Mouse (Mus musculus) MEL (cell line): ENCODE results near the gene Batf2. TPM values are rescaled to one million over a fixed set of nuclear protein-coding genes. Genes with fewer than 3 reads are reported as not detected.

Experiments used
- DNase-seq: peaks from one replicate; pipeline ENCODE4 v3.0.0; 2011; ENCODE audit warnings: low read depth, low spot score
- H3K27ac ChIP-seq: 2 replicates; pipeline ENCODE4 v1.5.1; 2012; ENCODE audit warnings: low read depth, mild to moderate bottlenecking, control low read depth, low read length, moderate library complexity; ENCODE audit not compliant: control insufficient read depth
- H3K27me3 ChIP-seq, 2 experiments: fragments of 150-350 bp in 1 of 2; sonication (generic) in 1 of 2; 2 replicates each; pipeline ENCODE4 v1.6.1; 2012; ENCODE audit warnings: low read length in 2 of 2, mild to moderate bottlenecking in 2 of 2, improper control_type of control experiment in 1 of 2, moderate library complexity in 1 of 2; ENCODE audit not compliant: insufficient read depth in 2 of 2, control insufficient read depth in 1 of 2
- H3K36me3 ChIP-seq, 2 experiments: 2 replicates each; pipeline ENCODE4 v1.6.1; 2012 to 2014; ENCODE audit warnings: low read length in 2 of 2, improper control_type of control experiment in 1 of 2, inconsistent platforms in 1 of 2, mild to moderate bottlenecking in 1 of 2; ENCODE audit not compliant: insufficient read depth in 2 of 2, control insufficient read depth in 1 of 2
- H3K4me1 ChIP-seq, 2 experiments: fragments of 150-350 bp in 1 of 2; sonication (generic) in 1 of 2; 2 replicates each; pipeline ENCODE4 v1.6.1; 2012; ENCODE audit warnings: low read length in 2 of 2, improper control_type of control experiment in 1 of 2, mild to moderate bottlenecking in 1 of 2; ENCODE audit not compliant: insufficient read depth in 2 of 2, control insufficient read depth in 1 of 2
- H3K4me3 ChIP-seq, 2 experiments: fragments of 150-350 bp in 1 of 2; sonication (generic) in 1 of 2; 2 replicates each; pipeline ENCODE4 v1.5.1; 2012; ENCODE audit warnings: low read depth in 2 of 2, low read length in 2 of 2, mild to moderate bottlenecking in 2 of 2, moderate library complexity in 2 of 2, control low read depth in 1 of 2, improper control_type of control experiment in 1 of 2; ENCODE audit not compliant: control insufficient read depth in 1 of 2, insufficient read depth in 1 of 2
- H3K79me2 ChIP-seq: 2 replicates; pipeline ENCODE4 v1.6.1; 2012; ENCODE audit warnings: mild to moderate bottlenecking, low read length, moderate library complexity; ENCODE audit not compliant: control insufficient read depth, poor library complexity, insufficient read depth
- H3K9ac ChIP-seq: 2 replicates; pipeline ENCODE4 v1.6.1; 2012; ENCODE audit warnings: low read depth, mild to moderate bottlenecking, control low read depth, low read length, moderate library complexity; ENCODE audit not compliant: control insufficient read depth, poor library complexity, severe bottlenecking
- H3K9me3 ChIP-seq: fragments of 150-350 bp; sonication (generic); replicated peaks from 2 replicates; pipeline ENCODE4 v1.6.1; 2012; ENCODE audit warnings: mild to moderate bottlenecking, low read length, improper control_type of control experiment, moderate library complexity; ENCODE audit not compliant: insufficient read depth
- BHLHE40 ChIP-seq: IDR thresholded peaks from 2 replicates; pipeline ENCODE4 v1.6.1; 2012; ENCODE audit warnings: low read depth, mild to moderate bottlenecking, inconsistent platforms, low read length, improper control_type of control experiment, borderline replicate concordance
- GATA1 ChIP-seq: IDR thresholded peaks from 2 replicates; pipeline ENCODE4 v1.6.1; 2011; ENCODE audit warnings: low read depth, low read length, improper control_type of control experiment
- JUND ChIP-seq: IDR thresholded peaks from 2 replicates; pipeline ENCODE4 v1.6.1; 2011; ENCODE audit warnings: low read depth, mild to moderate bottlenecking, improper control_type of control experiment, low read length
- KAT2A ChIP-seq: conservative IDR thresholded peaks from 2 replicates; pipeline ENCODE4 v1.6.1; 2012; ENCODE audit warnings: low read depth, low read length, improper control_type of control experiment, inconsistent platforms
- MAFK ChIP-seq: IDR thresholded peaks from 2 replicates; pipeline ENCODE4 v1.6.1; 2011; ENCODE audit warnings: low read depth, mild to moderate bottlenecking, low read length, improper control_type of control experiment, borderline replicate concordance
- MAX ChIP-seq: IDR thresholded peaks from 2 replicates; pipeline ENCODE4 v1.6.1; 2011; ENCODE audit warnings: low read length, improper control_type of control experiment
- MXI1 ChIP-seq: IDR thresholded peaks from 2 replicates; pipeline ENCODE4 v1.6.1; 2011; ENCODE audit warnings: mild to moderate bottlenecking, low read depth, low read length, improper control_type of control experiment
- MYB ChIP-seq: IDR thresholded peaks from 2 replicates; pipeline ENCODE4 v1.6.1; 2011; ENCODE audit warnings: mild to moderate bottlenecking, low read depth, low read length, improper control_type of control experiment
- MYC ChIP-seq: IDR thresholded peaks from 2 replicates; pipeline ENCODE4 v1.6.1; 2011; ENCODE audit warnings: low read depth, mild to moderate bottlenecking, low read length, improper control_type of control experiment, moderate library complexity
- NELFE ChIP-seq: IDR thresholded peaks from 2 replicates; pipeline ENCODE4 v1.6.1; 2011; ENCODE audit warnings: low read depth, low read length, improper control_type of control experiment
- NRF1 ChIP-seq: IDR thresholded peaks from 2 replicates; pipeline ENCODE4 v1.6.1; 2014; ENCODE audit warnings: low read depth, mild to moderate bottlenecking, inconsistent platforms, low read length, improper control_type of control experiment, moderate library complexity; ENCODE audit not compliant: poor library complexity, insufficient read depth, severe bottlenecking
- POLR2AphosphoS2 ChIP-seq: IDR thresholded peaks from 2 replicates; pipeline ENCODE4 v1.6.1; 2011; ENCODE audit warnings: low read length, improper control_type of control experiment
- POLR2AphosphoS5 ChIP-seq: IDR thresholded peaks from 2 replicates; pipeline ENCODE4 v1.6.1; 2012; ENCODE audit warnings: low read depth, borderline replicate concordance, mild to moderate bottlenecking, inconsistent platforms, low read length, moderate library complexity, mixed read lengths
- RAD21 ChIP-seq: IDR thresholded peaks from 2 replicates; pipeline ENCODE4 v1.6.1; 2011; ENCODE audit warnings: mild to moderate bottlenecking, low read depth, low read length, improper control_type of control experiment
- RCOR1 ChIP-seq: IDR thresholded peaks from 2 replicates; pipeline ENCODE4 v1.6.1; 2012; ENCODE audit warnings: low read depth, mild to moderate bottlenecking, inconsistent platforms, low read length, improper control_type of control experiment
- SIN3A ChIP-seq: IDR thresholded peaks from 2 replicates; pipeline ENCODE4 v1.6.1; 2012; ENCODE audit warnings: low read length, improper control_type of control experiment, inconsistent platforms
- TBP ChIP-seq: IDR thresholded peaks from 2 replicates; pipeline ENCODE4 v1.8.0; 2011; ENCODE audit warnings: low read depth, low read length, improper control_type of control experiment
- USF1 ChIP-seq: IDR thresholded peaks from 2 replicates; pipeline ENCODE4 v1.6.1; 2014; ENCODE audit warnings: low read depth, mild to moderate bottlenecking, inconsistent platforms, low read length, improper control_type of control experiment, moderate library complexity
- USF2 ChIP-seq, 2 experiments: IDR thresholded peaks; 2 replicates each; pipeline ENCODE4 v1.6.1; 2011 to 2012; ENCODE audit warnings: improper control_type of control experiment in 2 of 2, low read length in 2 of 2, borderline replicate concordance in 1 of 2, inconsistent platforms in 1 of 2, low read depth in 1 of 2, mild to moderate bottlenecking in 1 of 2; ENCODE audit not compliant: insufficient read depth in 1 of 2
- ZC3H11A ChIP-seq: IDR thresholded peaks from 2 replicates; pipeline ENCODE4 v1.6.1; 2012; ENCODE audit warnings: low read depth, mild to moderate bottlenecking, inconsistent platforms, low read length, improper control_type of control experiment
- ZMIZ1 ChIP-seq: IDR thresholded peaks from 2 replicates; pipeline ENCODE4 v1.6.1; 2012; ENCODE audit warnings: low read depth, mild to moderate bottlenecking, inconsistent platforms, low read length, improper control_type of control experiment, moderate library complexity
- ZNF384 ChIP-seq: IDR thresholded peaks from 2 replicates; pipeline ENCODE4 v1.6.1; 2012; ENCODE audit warnings: low read depth, mild to moderate bottlenecking, inconsistent platforms, low read length, improper control_type of control experiment
- polyA plus RNA-seq, 2 experiments: library from polyadenylated mRNA; stranded (reverse) in 1 of 2; unstranded in 1 of 2; fragments of >175 nt in 1 of 2; fragments of >200 nt in 1 of 2; gene quantifications; 2 replicates each; pipeline versions ENCODE4 v1.2.1 to v1.2.4; 2012; ENCODE audit warnings: low replicate concordance in 2 of 2, low read depth in 1 of 2; ENCODE audit not compliant: insufficient read length in 2 of 2, insufficient read depth in 1 of 2, missing spikeins in 1 of 2
- total RNA-seq: library from RNA; depleted of rRNA; stranded (reverse); fragments of 300-350 nt; gene quantifications from 2 replicates; pipeline ENCODE4 v1.2.3, GENCODE M21; 2012

The Batf2 gene
- total and polyA plus RNA-seq, 3 experiments, result 0.19 to 0.60 TPM; not detected in 1

DNA sequence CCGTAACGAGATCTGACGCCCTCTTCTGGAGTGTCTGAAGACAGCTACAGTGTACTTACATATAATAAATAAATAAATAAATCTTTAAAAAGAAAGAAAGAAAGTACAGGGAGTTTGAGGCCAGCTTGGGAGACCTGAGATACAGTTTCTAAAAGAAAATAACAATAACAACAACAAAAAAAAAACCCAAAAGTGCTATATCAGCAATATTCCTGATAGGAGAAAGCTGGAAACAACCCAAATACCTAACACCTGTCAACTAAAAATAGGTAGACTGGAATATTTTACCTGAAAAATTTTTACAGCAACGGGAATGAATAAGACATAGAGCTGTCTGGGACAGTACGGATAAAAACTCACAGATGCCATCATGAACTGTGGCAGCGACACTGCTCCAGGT is 38.0 kb downstream of the Batf2 start:
- Histone ChIP-seq H3K4me3 (no peak overlapping the region), H3K9ac (no peak overlapping the region)
- no peak for TF ChIP-seq MYB
- TF ChIP-seq USF1, result no peak
- no peak for TF ChIP-seq RCOR1
- TF ChIP-seq POLR2AphosphoS5, result no peak
- no peak for TF ChIP-seq MAFK
- TF ChIP-seq TBP, result no peak
- TF ChIP-seq KAT2A, result no peak
- no peak for TF ChIP-seq GATA1
- TF ChIP-seq ZC3H11A, result no peak
- no peak for TF ChIP-seq ZMIZ1
- no peak for TF ChIP-seq NELFE

DNA sequence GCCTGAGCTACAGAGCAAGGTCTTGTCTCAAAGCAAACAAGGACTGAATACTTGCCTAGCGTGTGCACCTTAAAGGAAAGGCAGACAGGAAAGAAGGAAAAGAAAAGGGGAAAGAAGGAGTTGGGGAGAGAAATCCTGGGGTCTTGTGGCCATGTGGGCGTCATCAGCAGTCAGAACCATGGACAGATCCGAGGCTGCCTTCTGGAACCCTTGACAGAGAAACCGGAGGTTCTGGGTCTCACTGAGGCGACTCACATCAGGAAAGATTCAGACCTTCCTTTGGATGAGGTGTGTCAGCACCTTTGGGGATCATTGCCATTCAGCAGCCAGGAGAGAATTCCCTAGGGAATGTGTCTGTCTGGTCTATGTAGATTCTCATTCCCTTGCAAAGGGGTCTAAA is 40.8 kb downstream of the Batf2 start:
- Histone ChIP-seq H3K79me2 (no peaks in the 10 kb centered on the region), H3K9me3 (no peaks in the 10 kb centered on the region), H3K36me3 (no peaks in the 10 kb centered on the region), H3K9ac (no peak overlapping the region), H3K4me1 (no peaks in the 10 kb centered on the region), H3K27ac (no peak overlapping the region), H3K4me3 (no peak overlapping the region)
- DNase-seq, result peak; percentile 62
- 0 out of 2 replicates have a peak, but pooled peaks have one; percentile 14 for TF ChIP-seq MAX
- peak; percentile 61; the same call in 1 of the 2 replicates for TF ChIP-seq SIN3A
- no peak for TF ChIP-seq MAFK
- TF ChIP-seq MXI1, result peak; percentile 83
- no peak for TF ChIP-seq POLR2AphosphoS5
- no peak for TF ChIP-seq NRF1
- TF ChIP-seq, all 39 proteins: peak for 3
- H3K27me3 ChIP-seq, result peaks cover 0 to 2% of the 10 kb centered on the region in 2 experiments; a peak in 2 of 4 replicates

More for the DNA sequence above, 38.0 kb downstream of the Batf2 start:
- no peak for DNase-seq
- H3K79me2 ChIP-seq, result no peaks in the 10 kb centered on the region
- H3K27ac ChIP-seq, result no peak overlapping the region
- H3K36me3 ChIP-seq, result no peaks in the 10 kb centered on the region
- H3K27me3 ChIP-seq, result peaks cover 0 to 2% of the 10 kb centered on the region in 2 experiments; a peak in 3 of 4 replicates
- no peaks in the 10 kb centered on the region for H3K4me1 ChIP-seq
- H3K9me3 ChIP-seq, result no peaks in the 10 kb centered on the region

GRCm38 (mm10) chr19:6182534-6182933 is 41.8 kb downstream of the Batf2 start:
- DNase-seq, result peak; percentile 20
- Histone ChIP-seq H3K27me3 (peaks cover 0 to 2% of the 10 kb centered on the region in 2 experiments; a peak in 2 of 4 replicates), H3K4me3 (no peak overlapping the region), H3K79me2 (no peaks in the 10 kb centered on the region), H3K9me3 (no peaks in the 10 kb centered on the region), H3K27ac (no peak overlapping the region), H3K4me1 (no peaks in the 10 kb centered on the region), H3K9ac (no peak overlapping the region), H3K36me3 (no peaks in the 10 kb centered on the region)
- TF ChIP-seq BHLHE40, result no peak
- TF ChIP-seq JUND, result no peak
- TF ChIP-seq RAD21, result no peak
- TF ChIP-seq USF1, result no peak
- no peak for TF ChIP-seq MYC
- TF ChIP-seq ZNF384, result no peak
- no peak for TF ChIP-seq MAX
- no peak for TF ChIP-seq USF2 (IDR thresholded peaks at IDR 0.05; ENCODE audit: borderline replicate concordance in 1 of 2, insufficient read depth in 1 of 2, low read depth in 1 of 2, low read length in 2 of 2)
- no peak for TF ChIP-seq POLR2AphosphoS2
- no peak for TF ChIP-seq NELFE
- no peak for TF ChIP-seq GATA1
